Comparison of ENCODE assay signal across 9 mouse cellular contexts in genomic region chr3:95992990-95993603, GRCm38 (mm10). TPM values are rescaled to one million over a fixed set of nuclear protein-coding genes. Genes with fewer than 3 reads are reported as not detected.
DNase-seq lines count a peak whose midpoint lies in the region; ATAC-seq lines count a peak whose summit lies in the region.
"Had no signal": no experiment of that assay in that cellular context is flagged by ENCODE, and none has a peak within 500 bp of the region (broad histone marks: within the 10 kb centered on the region; RNA-seq: fewer than 3 reads in every experiment).

No protein-coding gene starts in this region.

- 0 out of 2 replicates have a peak, but pooled peaks have one; percentile 20 for ATAC-seq in frontal cortex, adult (ENCODE audit: low TSS enrichment)
- no peak for ATAC-seq in intestine, embryonic 14.5 days (replicated peaks; ENCODE audit: low FRiP score, low TSS enrichment, low read depth)

- peaks cover 61% of the 10 kb centered on the region for H3K36me3 ChIP-seq in forebrain, embryonic 10.5 days (replicated peaks)
- peaks cover 45% of the 10 kb centered on the region for H3K36me3 ChIP-seq in intestine, embryonic 14.5 days (ENCODE audit: control insufficient read depth, insufficient read depth, low read length)

- H3K27ac ChIP-seq in forebrain, embryonic 10.5 days: peak overlapping the region; percentile 99
- H3K27ac ChIP-seq in intestine, embryonic 14.5 days (ENCODE audit: low read depth): peak overlapping the region; percentile 98; the same call in 1 of the 2 replicates

- H3K4me3 ChIP-seq in forebrain, embryonic 10.5 days: peak overlapping the region; percentile 86
- peak overlapping the region; percentile 72 for H3K4me3 ChIP-seq in intestine, embryonic 14.5 days (ENCODE audit: low read depth, low read length)
- H3K4me3 ChIP-seq: erythroblast, embryonic 14.5 days had no signal

- 82% methylated on average over 5 of the region's 5 CpGs for WGBS in forebrain, embryonic 10.5 days
- WGBS in intestine, embryonic 14.5 days: 43% methylated on average over 4 of the region's 5 CpGs

- H3K27me3 ChIP-seq in forebrain, embryonic 10.5 days (ENCODE audit: poor library complexity, severe bottlenecking): no peaks in the 10 kb centered on the region
- H3K27me3 ChIP-seq in intestine, embryonic 14.5 days (replicated peaks; ENCODE audit: control insufficient read depth, insufficient read depth, low read length): no peaks in the 10 kb centered on the region

- H3K9ac ChIP-seq in intestine, embryonic 14.5 days (ENCODE audit: low read length): peak overlapping the region; percentile 95; the same call in 1 of the 2 replicates

- peaks cover 56% of the 10 kb centered on the region for H3K4me1 ChIP-seq in forebrain, embryonic 10.5 days
- H3K4me1 ChIP-seq in intestine, embryonic 14.5 days (replicated peaks; ENCODE audit: control insufficient read depth, insufficient read depth, low read length): peaks cover 31% of the 10 kb centered on the region

- no peaks in the 10 kb centered on the region for H3K9me3 ChIP-seq in forebrain, embryonic 10.5 days
- H3K9me3 ChIP-seq in intestine, embryonic 14.5 days (ENCODE audit: control insufficient read depth, low read length): no peaks in the 10 kb centered on the region

- no peak for DNase-seq in frontal cortex, postnatal 14 days (ENCODE audit: low spot score in 2 of 2)
- no peak for DNase-seq in forebrain, embryonic 10.5 days (ENCODE audit: extremely low spot score, low spot score)
- no peak for DNase-seq in intestine, embryonic 14.5 days (ENCODE audit: low spot score)
- peak; percentile 30 to 49 for DNase-seq in lung, postnatal 4 days
- no peak for DNase-seq in thymus, postnatal 10 days (ENCODE audit: low spot score in 2 of 2)
- no peak for DNase-seq in left cerebral cortex, adult 9 months (ENCODE audit: low spot score in 2 of 2)
- no peak for DNase-seq in urinary bladder, postnatal 36 days (ENCODE audit: low spot score in 2 of 2)

- peak overlapping the region; percentile 62 for H3K4me2 ChIP-seq in intestine, embryonic 14.5 days (ENCODE audit: low read length)

RNA-seq across cellular contexts. Expression of gene Plekho1, which starts 2.7 kb away (rescaled TPM):
- 66.0 and 69.1 TPM in 2 replicates for polyA plus RNA-seq in forebrain, embryonic 10.5 days (2016; fragmentation: Nextera tagmentation; extraction: Ambion mirVana)
- 33.3 and 35.0 TPM in 2 replicates for polyA plus RNA-seq in intestine, embryonic 14.5 days (2014; fragmentation: Nextera tagmentation; extraction: Ambion mirVana)

Comparison
In these comparisons a context has a peak if more than half of its experiments do, and no peak if none do; other contexts are left out.
1. DNase-seq: peak in lung, postnatal 4 days (2 of 2); none in frontal cortex, postnatal 14 days (0 of 2), forebrain, embryonic 10.5 days (single experiment), intestine, embryonic 14.5 days (single experiment), thymus, postnatal 10 days (0 of 2), left cerebral cortex, adult 9 months (0 of 2) and urinary bladder, postnatal 36 days (0 of 2).